Mouse (Mus musculus): ENCODE data around the gene Stx4a. TPM values are rescaled to one million over a fixed set of nuclear protein-coding genes. Genes with fewer than 3 reads are reported as not detected.

Gene Stx4a
- polyA plus RNA-seq (2012; rRNA removed; ENCODE audit: low replicate concordance): 76.6 and 81.0 TPM in 2 replicates

GRCm38 (mm10) chr7:127824176-127824871, at the start of gene Stx4a, which contains the start of gene Stx1b:
Stx4a (plus strand) TSS chr7:127824294.
Stx1b (minus strand) TSS chr7:127824549.

GRCm38 (mm10) chr7:127776426-127776825, 47.7 kb upstream of the Stx4a start, which contains the start of gene Setd1a:
Setd1a (plus strand) TSS chr7:127776670.

GRCm38 (mm10) chr7:127785308-127785707, 38.8 kb upstream of the Stx4a start, which contains the start of gene Gm49388:
Gm49388 (plus strand) TSS chr7:127785608.

GRCm38 (mm10) chr7:127800435-127801009, 23.6 kb upstream of the Stx4a start, which contains the start of gene Hsd3b7:
Hsd3b7 (plus strand) TSS chr7:127800604.

DNA sequence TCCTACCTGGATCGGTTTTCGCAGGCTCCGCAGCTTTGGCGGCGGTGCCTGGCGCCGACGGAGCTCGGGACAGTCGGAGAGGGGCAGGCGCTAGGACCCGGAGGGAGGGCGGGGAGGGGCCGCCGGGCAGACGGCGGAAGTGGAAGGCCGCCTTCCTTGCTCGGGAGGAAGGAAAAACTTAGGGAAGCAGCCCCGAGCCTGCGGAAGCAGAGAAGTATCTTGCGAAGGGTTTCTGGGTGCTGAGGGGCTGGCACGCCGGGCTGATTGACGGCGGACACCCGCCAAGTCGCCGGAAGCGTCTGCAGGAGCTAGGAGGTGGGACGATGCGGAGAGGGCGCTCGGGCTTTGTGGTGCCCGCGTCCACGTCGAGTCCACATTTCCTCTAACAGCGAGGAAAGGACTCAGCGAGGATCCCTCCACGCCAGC, 52.0 kb downstream of the Stx4a start, which contains the start of gene Zfp646:
Zfp646 (plus strand) TSS at position 181 of the 426 bp plus-strand sequence.

DNA sequence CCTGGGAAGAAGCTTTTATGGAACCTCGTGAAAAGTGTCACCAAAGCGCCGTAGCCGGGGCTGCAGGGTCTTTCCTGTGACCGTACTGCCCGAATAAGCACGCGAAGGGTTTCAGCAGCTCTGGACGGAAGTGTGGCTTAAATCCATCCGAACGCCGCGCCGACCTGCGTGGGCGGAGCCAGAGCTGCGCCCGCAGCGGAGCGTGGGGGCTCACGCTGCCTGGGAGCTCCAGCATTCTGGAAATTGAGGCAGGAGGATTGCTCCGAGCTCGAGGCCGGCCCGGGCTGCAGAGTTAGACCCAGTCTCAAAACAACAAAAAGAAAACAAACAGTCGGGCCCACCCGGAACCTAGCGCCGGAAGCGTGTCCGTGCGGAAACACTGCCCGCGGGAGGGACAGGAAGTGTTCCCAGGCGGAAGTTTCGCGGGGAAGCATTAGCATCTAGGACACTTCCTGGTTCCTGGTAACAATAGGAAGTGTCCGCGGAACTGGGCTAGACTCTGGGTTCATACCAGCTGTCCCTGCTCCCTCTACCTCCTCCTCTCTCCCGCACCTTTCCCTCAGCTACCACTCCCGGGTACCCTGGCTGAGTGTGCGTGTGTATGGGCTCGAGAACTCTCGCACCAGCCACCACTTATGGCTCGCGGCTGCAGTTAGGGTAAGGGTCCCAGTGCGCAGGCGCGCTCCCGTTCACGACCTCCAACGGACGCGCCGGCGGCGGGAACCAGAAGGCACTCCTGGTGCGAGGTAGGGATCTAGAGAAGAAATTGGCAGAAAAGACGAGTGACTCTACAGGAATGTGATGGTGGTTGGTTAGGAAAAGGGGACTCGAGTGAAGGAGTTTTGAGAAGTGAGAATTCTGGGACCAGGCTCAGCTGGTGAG, 52.6 kb downstream of the Stx4a start, which contains the start of gene Zfp668:
Zfp668 (minus strand) TSS at position 362 of the 882 bp plus-strand sequence.

GRCm38 (mm10) chr7:127890798-127891197, 66.7 kb downstream of the Stx4a start, which contains the start of gene Prss53:
Prss53 (minus strand) TSS chr7:127890970.

DNA sequence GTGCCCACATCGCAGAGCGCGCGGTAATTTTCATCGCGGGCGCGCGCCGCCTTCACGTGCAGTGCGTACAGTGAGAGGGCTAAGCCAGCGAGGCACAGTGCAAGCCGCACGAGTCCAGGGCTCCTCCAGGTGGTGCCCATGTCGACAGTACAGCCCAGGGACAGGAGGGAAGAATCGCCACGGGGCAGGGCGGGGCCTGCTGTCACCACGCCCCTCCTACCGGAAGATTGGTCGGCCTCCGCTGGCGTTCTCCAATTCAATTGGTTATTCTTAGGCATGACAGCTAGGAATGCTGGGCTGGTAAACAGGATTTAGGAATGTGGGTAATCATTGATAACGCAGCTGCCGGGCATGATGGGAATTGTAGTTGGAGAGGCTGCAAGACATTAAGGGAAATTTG, 71.3 kb downstream of the Stx4a start, which contains the start of the genes Gm21974 and Vkorc1:
Gm21974 (minus strand) TSS at position 13 of the 400 bp plus-strand sequence.
Vkorc1 (minus strand) TSS at position 176 of the 400 bp plus-strand sequence.

Other genes starting within 250 kb of the Stx4a start
- gene Ccdc189, start 235.7 kb upstream of the Stx4a start, polyA plus RNA-seq (2012; rRNA removed; ENCODE audit: low replicate concordance): 4.0 and 5.5 TPM in 2 replicates
- 26.2 and 26.4 TPM in 2 replicates for gene Rnf40, start 235.5 kb upstream of the Stx4a start, polyA plus RNA-seq (2012; rRNA removed; ENCODE audit: low replicate concordance)
- gene Zfp629, start 208.5 kb upstream of the Stx4a start, polyA plus RNA-seq (2012; rRNA removed; ENCODE audit: low replicate concordance): 11.0 and 12.2 TPM in 2 replicates
- 14.7 and 42.1 TPM in 2 replicates for gene Bcl7c, start 115.4 kb upstream of the Stx4a start, polyA plus RNA-seq (2012; rRNA removed; ENCODE audit: low replicate concordance)
- 27.0 and 30.5 TPM in 2 replicates for gene Ctf1, start 111.6 kb upstream of the Stx4a start, polyA plus RNA-seq (2012; rRNA removed; ENCODE audit: low replicate concordance)
- not detected in 2 replicates for gene Ctf2, start 92.1 kb upstream of the Stx4a start, polyA plus RNA-seq (2012; rRNA removed; ENCODE audit: low replicate concordance)
- 21.7 and 47.3 TPM in 2 replicates for gene Fbxl19, start 79.8 kb upstream of the Stx4a start, polyA plus RNA-seq (2012; rRNA removed; ENCODE audit: low replicate concordance)
- 59.8 and 66.6 TPM in 2 replicates for gene Orai3, start 54.5 kb upstream of the Stx4a start, polyA plus RNA-seq (2012; rRNA removed; ENCODE audit: low replicate concordance)
- 9.4 and 14.6 TPM in 2 replicates for gene Setd1a, start 47.6 kb upstream of the Stx4a start, polyA plus RNA-seq (2012; rRNA removed; ENCODE audit: low replicate concordance)
- gene Gm49388, start 38.7 kb upstream of the Stx4a start, polyA plus RNA-seq (2012; rRNA removed; ENCODE audit: low replicate concordance): not detected in 2 replicates
- gene Hsd3b7, start 23.7 kb upstream of the Stx4a start, polyA plus RNA-seq (2012; rRNA removed; ENCODE audit: low replicate concordance): 113 and 134 TPM in 2 replicates
- gene Stx1b, start 255 bp downstream of the Stx4a start, polyA plus RNA-seq (2012; rRNA removed; ENCODE audit: low replicate concordance): 18.3 and 29.9 TPM in 2 replicates
- 18.1 and 26.0 TPM in 2 replicates for gene Zfp646, start 51.9 kb downstream of the Stx4a start, polyA plus RNA-seq (2012; rRNA removed; ENCODE audit: low replicate concordance)
- gene Zfp668, start 52.5 kb downstream of the Stx4a start, polyA plus RNA-seq (2012; rRNA removed; ENCODE audit: low replicate concordance): 5.9 and 11.9 TPM in 2 replicates
- gene Prss53, start 66.7 kb downstream of the Stx4a start, polyA plus RNA-seq (2012; rRNA removed; ENCODE audit: low replicate concordance): 4.5 and 6.8 TPM in 2 replicates
- not detected in 2 replicates for gene Gm21974, start 71.2 kb downstream of the Stx4a start, polyA plus RNA-seq (2012; rRNA removed; ENCODE audit: low replicate concordance)
- 248 and 313 TPM in 2 replicates for gene Vkorc1, start 71.3 kb downstream of the Stx4a start, polyA plus RNA-seq (2012; rRNA removed; ENCODE audit: low replicate concordance)
- gene Bckdk, start 79.8 kb downstream of the Stx4a start, polyA plus RNA-seq (2012; rRNA removed; ENCODE audit: low replicate concordance): 125 and 251 TPM in 2 replicates
- 13.4 and 25.0 TPM in 2 replicates for gene Kat8, start 88.2 kb downstream of the Stx4a start, polyA plus RNA-seq (2012; rRNA removed; ENCODE audit: low replicate concordance)
- gene Prss8, start 105.8 kb downstream of the Stx4a start, polyA plus RNA-seq (2012; rRNA removed; ENCODE audit: low replicate concordance): 27.2 and 27.4 TPM in 2 replicates
- 31.6 and 38.5 TPM in 2 replicates for gene Prss36, start 122.4 kb downstream of the Stx4a start, polyA plus RNA-seq (2012; rRNA removed; ENCODE audit: low replicate concordance)
- gene Fus, start 143.2 kb downstream of the Stx4a start, polyA plus RNA-seq (2012; rRNA removed; ENCODE audit: low replicate concordance): 234 and 274 TPM in 2 replicates
- 66.4 and 86.7 TPM in 2 replicates for gene Pycard, start 169.6 kb downstream of the Stx4a start, polyA plus RNA-seq (2012; rRNA removed; ENCODE audit: low replicate concordance)
- gene Trim72, start 179.7 kb downstream of the Stx4a start, polyA plus RNA-seq (2012; rRNA removed; ENCODE audit: low replicate concordance): 0.69 and 38.4 TPM in 2 replicates
- gene Itgam, start 238.3 kb downstream of the Stx4a start, polyA plus RNA-seq (2012; rRNA removed; ENCODE audit: low replicate concordance): 36.0 and 38.8 TPM in 2 replicates
- gene Gm49368, start 238.4 kb downstream of the Stx4a start, polyA plus RNA-seq (2012; rRNA removed; ENCODE audit: low replicate concordance): 0.11 and 0.47 TPM in 2 replicates